Mouse (Mus musculus) cerebellum, adult 18-20 months (tissue): ENCODE data around the gene Nup205.
A peak's percentile ranks its signal among the peaks of the same experiment; 100 is the strongest.

ENCODE experiments used
- DNase-seq, 2 experiments: peaks; one replicate each; pipeline ENCODE4 v3.0.0; 2021

Nup205 gene

DNA sequence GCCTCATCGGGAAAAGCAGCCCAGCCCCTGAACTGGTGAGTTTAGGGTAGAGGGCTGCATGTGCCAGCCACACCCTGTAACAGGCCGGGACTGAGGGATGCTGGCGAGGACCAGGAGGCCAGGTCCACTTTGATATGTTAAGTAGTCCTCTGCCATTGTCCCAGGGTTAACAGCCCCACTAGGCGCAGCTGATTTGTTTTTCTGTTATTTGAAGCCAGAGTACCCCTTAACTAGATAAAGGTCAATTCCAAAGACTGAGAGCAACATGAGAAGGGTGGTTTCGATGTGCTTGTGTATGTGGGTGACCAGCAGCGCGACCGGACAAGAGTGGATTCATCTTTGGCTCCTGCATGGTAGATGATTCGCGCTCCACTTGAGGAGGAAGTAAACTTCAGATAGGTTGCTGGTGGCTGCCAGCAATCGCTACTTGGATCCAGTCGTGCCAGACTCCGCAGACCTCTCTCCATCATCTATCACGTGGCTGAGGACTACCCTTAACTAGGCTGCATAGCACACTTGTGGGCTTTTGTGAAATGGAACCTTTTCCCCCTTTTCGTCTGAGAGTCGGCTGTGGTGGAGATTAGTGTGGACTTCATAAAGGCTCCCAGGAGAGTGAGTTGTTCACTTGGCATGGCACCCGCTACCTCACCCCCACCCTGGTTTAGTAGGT lies 74.7 kb downstream of the Nup205 start:
- DNase-seq, result peak in 1 of 2 experiments; percentile 9

DNA sequence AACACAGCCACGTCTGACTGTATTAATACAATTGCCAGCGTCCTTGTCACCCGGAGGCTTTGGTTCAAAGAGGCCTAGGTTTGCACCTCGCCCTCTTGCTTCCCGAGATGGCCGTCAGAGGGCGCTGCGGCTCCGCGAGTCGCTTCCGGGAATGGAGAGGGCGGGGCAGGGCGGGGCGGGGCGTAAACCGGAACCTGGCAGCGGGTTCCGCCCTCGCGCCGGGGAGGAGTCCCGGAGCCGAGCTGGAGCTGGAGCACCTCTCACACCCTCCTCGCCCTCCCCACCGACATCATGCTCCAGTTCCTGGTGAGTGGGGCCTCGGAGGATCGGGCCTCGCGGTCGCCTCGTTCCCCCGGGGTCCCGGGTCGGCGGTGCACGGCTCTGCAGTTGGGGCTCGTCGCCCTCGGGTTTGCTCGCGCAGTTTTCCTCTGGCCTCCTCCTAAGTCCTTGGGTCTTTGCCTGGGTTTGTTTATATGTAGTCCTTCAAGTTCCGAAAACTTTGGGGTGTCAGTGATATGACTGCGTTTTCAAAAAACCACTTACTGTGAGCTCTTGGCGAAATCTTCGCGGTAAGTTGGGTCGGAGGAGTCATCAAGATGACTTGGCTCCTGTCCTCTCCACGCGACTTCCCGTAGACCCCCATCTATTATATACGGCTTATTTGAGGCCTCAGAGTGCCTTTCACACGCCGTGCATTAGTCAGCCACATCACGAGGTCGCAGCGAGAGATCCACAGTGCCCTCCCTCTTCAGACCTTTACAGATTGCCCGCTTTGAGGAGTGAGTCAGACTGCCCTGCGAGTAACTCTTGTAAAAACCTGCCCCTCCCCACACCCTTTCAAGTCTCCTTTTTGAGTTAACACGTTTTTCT lies 75.5 kb downstream of the Nup205 start:
- DNase-seq, result peak; percentile 86 to 93

DNA sequence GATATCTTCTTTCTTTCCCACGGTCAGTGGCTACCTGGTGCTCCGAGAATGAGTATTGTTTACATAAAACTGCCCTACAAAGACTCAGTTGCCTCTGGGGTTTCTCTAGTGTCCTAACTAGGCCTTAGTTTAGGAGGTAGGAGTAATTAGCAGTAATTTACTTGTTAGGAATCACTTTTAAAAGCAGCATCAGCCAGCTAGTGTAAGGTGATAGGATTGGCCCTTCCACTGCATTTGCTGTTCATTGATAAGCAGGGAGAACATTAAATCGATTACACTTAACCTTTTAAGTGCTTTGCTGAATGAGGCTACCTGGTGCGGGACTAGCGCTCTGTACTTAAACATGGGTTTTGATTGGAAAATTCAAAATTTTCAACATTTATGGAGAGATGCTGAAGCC lies 76.3 kb downstream of the Nup205 start:
- DNase-seq, result no peak

DNA sequence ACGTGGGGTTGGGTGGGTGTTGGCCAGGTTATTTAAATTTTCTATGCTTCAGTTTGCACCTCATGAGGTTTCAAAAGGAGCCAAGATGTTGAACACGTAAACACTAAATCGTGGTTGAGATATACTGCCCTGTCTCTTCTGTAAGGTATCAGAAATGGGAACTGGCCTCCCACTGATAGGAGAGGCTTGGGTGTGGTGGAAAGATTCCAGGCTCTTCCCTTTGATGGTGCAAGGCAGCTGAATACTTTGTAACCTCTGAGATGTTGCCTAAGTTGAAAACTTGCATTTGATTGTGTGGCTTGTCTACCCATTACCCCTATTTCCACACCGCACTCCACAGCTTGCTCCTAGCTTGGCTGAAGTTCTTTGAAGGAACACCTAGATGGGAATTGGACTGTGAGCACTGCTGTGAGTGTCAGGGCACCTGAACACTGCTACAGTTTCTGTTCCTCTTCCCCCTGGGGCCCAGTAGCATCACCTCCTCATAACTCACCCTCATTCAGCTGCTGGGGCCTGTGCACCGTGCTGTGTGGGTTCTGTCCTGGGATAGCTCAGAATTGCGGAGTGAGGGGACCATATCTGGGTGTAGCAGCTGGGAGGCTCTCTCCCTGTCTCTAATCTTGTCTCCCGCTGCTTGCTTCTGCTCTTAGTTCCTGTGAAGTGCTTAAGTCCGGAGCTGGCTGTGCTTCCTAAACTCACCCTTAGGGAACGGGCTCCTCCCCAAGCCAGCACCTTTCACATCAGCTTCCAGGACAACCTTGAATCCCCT lies 77.1 kb downstream of the Nup205 start:
- no peak for DNase-seq

DNA sequence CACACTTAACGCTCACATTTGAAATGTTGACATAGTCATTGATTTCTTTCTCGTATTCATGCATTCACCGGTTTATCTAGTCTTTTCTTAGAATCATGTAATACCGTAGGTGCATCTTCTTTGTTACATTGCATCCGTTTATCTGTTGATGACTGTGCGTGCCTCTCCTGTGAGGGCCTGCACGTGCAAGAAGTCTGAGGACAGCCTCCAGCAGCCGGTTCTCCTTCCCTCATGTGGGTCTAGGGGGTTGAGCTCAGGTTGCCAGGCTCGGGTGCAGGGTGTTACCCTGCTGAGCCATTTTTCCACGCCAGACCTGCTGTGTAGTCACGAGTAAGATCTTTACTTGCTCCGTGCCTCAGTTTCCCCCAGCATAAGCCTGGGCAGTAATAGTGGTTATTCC lies 77.8 kb downstream of the Nup205 start:
- no peak for DNase-seq

DNA sequence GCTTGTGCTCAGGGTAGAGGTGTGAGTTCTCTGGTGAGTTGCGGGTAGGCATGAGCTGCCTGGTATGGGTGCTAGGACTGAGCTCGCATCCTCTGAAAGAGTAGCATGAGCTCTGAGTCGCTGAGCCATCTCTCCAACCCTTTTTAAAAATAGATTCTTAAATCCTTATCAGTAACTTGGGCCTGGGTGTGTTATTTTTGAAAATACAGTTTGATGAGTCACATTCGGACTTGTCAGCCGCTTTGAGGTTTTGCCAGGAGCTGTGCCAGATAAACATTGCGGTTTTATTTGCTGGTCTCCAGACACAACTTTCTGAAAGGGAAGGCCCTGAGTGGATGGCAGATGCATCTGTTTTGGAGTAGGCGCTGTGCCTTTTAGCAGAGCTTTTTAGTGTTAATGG lies 79.5 kb downstream of the Nup205 start:
- DNase-seq, result peak in 1 of 2 experiments; percentile 10

DNA sequence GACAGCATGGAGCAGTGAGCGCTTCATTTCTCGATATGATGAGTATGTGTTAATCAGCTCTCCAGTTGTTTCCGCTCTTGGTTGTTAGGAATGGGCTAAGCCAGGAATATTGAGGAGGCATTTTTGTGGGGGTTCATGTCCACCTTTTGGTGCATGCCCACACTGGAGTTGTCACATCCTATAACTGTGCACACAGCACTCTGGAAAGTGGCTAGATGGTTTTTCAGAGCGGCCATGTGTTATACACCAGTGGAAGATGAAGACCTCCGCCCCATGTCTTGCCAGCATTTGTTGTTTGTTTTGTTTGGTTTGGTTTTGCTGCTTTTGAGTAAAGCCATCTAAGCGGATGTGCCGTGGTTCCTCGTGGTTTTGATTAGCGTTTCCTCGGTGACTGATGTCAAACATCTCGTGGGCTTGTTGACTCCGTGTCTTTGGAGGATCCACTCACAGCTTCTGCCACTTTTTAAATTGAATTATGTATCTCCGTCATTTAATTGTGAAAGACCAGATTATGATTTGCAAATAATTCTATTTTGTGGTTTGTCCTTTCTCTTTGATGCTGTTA lies 80.5 kb downstream of the Nup205 start:
- no peak for DNase-seq

DNA sequence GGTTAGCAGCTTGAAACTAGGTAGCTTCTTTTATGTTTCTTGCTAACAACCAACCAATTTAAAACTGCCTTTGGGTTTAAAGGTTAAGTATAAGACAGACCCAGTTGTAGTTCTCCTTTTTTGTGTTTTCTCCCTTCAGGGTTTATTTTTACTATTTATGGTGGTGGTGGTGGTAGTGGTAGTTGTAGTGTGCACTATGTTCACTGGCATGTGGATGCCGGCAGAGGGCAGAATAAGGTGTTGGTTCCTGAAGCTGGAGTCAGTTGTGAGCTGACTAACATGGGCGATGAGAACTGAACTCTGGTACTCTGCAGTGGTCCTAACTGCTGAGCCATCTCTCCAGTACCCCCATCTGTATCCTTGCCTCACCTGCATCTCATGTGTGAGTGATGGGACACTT lies 81.7 kb downstream of the Nup205 start:
- DNase-seq, result no peak

DNA sequence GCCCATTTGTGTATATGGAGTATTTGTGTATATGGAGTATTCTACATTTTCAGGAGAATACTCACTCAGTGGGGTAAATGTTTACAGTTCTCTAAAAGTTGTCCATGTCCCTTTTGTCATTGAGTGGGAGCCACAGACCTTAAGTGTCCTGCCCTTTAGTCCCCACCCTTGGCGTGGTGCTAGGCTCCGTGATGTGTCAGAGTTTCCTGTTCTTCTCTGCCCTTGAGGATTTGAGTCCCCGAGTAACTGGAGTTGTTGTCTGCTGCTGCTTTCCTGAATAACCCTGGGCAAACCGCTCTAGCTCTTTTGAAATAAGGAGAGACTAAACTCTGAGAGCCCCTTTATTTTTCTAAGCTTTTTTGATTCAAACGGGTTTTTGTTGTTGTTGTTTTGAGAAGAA lies 82.3 kb downstream of the Nup205 start:
- no peak for DNase-seq

DNA sequence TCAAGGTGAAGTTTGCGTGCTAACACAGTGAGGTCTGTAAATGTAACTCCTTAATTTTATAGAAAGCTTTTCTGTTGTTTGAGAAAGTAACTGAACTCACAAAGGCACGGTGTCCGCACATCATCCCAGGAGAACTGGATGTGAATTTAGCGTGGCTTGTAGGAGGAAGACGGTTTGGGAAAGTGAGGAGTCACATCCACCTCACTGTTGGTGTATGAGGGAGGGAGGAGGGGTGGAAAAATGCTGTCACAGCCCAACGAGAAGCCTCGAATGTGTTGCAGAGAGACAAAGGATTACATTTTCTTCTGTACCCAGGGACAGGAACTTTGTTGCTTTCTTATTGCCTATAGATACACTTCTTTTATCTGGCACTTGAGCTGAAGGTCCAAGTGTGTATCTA lies 83.3 kb downstream of the Nup205 start:
- no peak for DNase-seq

DNA sequence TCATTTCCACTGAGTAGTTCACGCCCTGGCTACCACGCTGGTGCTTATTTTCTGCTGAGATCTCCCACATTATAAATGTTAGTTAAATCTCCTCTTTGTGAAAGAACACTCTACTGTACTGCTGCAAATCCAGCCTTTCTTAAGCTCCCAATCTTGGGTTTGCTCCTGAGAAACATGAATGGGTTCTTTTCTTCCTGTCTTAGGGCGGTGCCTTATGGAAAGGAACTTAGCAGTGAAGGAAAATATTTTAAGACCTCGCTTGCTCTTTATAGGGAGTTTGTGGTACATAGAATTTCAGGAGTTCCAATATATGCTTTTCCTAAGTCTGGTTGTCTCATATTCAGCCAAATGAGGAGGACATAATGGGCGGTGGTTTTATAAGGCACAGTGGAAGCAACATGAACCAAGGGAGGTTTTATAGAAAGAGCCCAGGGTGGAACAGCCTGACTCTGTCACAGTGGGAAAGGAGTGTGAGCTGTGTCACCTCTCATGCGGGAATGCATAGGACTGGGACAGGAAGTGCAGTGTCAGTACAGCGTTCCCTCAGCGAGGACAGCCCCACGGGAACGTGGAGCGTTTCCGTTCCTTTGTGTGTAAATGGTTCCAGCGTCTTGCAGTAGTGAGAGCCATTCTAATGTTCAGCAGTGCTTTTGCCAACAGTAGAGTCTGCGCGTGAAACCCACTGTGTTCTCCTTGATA lies 88.5 kb downstream of the Nup205 start:
- no peak for DNase-seq

DNA sequence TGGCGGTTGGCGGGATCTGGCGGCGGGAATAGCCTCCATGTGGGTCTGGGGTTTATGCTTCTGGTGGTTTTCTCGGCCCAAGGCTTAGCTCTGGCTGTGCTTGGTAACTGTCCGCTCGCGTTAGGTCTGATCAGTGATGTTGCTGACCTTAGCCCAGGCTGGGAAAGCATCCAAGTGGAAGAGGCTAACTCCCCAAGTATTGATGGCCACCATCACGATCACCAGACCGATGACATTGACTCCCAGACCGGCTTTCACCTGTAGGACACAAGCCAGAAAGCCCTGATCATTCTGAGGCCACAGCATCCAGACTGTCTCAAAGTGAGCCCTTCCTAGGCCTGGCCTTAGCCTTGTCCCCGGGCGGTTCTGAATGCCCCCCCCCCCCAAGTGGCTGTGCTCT lies 91.5 kb downstream of the Nup205 start:
- no peak for DNase-seq

DNA sequence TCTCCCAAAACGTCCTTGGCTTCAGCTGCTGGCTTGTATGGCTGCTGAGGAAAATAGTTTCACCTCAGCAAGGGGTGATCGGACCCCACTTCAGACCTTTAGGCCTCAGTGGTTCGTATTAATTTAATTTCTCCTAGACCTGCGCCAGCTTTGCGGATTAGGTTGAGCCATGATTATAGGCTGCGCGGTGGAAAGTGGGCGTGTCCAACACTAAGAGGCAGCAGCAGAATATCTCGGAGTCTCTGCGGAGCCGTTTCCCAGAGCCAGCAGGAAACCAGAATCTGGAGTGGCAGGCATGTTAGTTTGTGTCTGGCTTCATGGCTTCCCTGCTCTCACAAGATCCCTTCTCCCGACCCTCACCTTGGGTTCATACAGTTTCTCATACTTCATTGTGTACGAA lies 92.4 kb downstream of the Nup205 start:
- DNase-seq, result no peak

DNA sequence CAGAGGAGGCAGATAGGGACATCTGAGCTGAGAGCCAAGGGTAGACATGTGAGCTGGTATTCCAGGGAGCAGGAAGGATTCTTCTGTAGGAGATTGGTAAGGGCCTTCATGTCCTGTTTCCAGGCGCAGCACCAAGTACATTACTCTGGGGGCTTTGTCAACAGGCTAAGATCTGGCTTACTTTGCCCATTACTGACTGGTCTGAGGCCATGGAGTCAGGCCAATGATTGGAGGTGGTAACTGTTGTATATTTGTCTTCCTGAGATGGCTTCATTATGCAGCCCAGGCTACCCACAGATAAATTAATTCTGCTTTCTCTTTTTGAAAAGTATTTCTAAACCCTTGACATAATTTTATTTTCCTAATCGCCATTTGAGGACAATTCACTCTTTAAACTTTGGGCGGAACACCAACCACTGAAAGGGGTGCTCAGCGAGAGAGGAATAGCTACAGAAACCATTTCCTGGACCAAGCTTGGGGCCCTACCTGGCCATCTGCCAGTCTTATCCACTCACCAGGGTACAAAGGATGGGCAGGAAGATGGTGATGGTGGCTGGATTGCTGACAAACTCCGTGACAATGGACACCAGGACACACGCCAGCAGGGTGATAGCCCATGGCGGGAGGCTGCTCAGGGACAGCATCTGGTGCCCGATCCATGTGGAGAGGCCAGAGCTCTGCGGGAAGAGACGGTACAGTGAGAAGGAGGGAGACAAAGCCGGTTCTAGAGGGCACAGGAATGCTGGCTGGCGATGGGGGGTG lies 94.1 kb downstream of the Nup205 start:
- DNase-seq, result peak; percentile 26 to 48

DNA sequence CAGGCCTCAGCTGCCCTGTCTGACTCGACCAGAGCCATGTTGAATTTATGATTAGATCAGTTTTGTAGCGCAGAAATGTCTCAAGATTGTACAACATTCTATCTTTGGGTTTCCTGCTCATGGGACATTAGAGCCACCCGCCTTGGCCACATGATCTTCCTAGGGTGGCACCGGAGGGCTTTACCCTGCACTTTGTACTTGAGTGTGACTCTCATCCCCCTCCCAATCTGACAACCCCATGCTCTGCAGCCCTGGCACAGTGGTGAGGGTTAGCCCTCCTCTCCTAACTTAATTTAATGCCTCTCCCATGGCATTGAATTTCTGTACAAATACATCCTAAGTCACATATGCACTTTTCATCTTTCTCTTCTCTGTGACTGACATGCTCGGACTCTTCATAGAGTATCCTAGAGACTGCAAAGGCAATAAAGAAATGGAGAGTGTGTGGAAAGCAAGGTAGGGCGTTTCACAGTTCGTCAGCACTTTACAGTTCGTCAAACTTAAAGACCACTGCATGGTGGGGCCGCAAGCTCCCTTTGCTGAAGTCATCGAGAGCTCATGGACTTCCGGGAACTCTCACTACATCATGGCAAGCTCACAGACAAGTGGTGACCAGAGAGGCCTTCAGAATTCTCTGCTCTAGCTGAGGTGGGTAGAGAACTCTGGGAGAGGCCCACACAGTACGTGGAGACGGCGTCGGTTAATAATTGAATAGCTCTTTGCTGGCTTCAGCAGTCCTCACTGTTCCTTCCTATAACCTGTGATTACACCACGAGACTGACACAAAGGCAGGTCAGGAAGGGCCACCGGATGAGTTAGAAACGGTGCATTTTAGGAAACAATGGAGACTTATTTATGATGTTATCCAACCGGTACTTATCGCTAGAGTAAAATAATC lies 94.9 kb downstream of the Nup205 start:
- no peak for DNase-seq

DNA sequence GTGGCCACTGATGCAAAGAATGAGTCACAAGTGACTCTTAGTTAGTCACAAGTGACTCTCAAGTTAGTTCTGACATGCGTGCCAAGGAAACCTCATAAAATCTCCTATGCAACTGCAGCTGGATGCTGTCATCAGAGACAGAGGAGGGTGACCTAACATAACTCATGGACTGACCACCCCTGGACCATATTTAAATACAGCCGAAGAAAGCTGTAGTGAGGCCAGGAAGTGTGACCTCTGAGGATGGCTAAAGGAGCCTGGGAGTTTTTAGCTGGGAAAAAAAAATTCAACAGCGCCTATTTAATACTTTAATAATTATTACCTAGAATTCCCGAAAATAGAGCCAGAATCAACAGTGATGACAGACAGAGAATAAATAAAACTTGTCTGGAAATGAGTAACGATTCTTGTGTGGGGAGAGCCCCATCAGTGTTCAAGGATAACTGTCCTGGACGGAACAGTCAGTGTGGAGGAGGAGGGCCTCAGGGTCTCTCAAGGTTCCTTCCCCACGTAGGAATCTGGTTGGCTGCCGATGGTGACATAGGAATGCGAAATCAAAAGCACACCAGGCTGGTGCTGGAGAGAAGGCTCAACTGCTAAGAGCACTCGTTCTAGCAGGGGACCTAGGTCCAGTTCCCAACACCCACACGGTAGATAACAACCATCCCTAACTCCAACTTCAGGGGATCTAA lies 96.3 kb downstream of the Nup205 start:
- no peak for DNase-seq

DNA sequence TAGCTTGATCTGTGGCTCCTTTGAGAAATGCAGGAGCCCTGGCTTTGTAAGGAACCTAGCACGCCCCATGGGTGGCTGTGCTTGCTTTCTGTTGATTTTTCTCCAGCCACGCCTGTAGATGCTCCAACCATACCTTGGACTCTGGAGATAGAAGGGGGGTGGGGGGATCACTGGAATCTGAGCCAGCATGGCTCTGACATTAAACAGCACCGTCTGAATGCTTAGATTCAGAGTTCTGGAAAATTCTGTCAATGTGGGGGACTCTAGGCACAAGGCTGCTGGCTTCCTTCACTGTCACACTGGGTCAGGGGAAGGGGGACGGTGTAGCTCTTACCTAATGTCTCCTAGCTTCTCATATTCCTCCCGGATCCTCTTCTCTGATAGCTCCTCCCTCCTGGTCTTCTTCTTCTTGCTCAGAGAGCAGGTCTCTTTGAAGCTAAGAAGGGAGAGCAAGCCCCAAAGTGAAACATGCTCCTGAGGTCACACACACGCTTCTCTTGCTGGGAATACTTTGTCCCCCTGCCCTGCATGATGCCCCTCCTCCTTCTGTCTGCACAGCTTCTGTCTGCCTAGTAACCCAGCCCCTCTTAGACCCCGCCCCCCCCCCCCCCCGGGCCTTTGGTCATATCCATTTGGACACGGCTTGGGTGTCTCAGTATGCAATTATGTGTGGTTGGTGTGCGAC lies 100.8 kb downstream of the Nup205 start:
- DNase-seq, result no peak

DNA sequence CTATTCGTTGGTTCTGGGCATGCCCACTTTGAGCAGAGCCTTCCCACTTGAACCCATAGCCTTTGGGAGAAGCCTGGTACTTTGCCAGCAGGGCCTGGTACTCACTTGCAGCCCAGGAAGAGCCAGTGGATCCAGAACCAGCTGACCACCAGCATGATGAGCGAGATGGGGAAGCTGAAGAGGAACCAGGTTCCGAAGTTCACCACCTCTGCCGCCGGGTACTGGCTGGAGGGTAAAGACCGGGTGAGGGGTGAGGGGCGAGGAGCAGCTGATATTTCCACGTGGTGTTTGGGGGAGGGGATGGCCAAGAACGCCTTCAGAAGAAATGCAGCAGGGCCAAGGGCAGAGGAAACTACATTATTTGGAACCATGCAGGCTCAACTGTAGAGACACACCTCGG lies 102.1 kb downstream of the Nup205 start:
- no peak for DNase-seq

DNA sequence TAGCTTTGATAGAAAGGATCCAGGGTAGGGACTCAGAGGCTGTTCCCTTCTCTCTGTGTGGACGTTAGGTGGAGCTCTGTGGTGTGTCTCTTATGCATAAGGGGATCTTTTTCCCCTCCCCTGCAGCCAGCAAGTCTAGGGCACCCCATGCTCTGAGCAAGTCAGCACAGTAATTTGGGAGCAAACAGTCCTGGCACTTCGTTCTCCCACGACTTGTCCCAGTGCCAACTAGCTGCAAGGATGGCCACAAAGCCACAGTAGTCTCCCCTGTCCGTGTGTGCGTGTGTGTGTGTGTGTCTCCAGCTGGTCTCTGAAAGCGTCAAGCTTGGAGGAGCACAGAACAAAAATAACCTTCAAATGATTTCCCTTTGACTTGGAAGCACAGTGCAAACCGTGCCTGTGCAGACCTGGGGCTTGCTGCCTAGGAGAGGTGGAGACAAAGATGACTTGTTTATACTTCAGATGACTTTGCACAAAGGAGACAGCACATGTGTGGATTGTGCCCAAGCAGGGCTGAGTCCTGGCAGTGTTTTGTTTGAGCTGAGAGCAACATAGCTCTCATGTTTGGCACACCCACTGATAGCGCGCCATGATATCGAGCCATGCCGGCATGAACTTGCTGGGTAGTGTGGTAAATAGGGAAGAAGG lies 111.0 kb downstream of the Nup205 start:
- DNase-seq, result peak; percentile 9 to 19
